Mouse (Mus musculus) CH12.LX (cell line): ENCODE measurements around the gene Pkd1l2.

Source experiments
- EP300 ChIP-seq: IDR thresholded peaks from 2 replicates; pipeline ENCODE4 v1.6.1; 2011; ENCODE audit warnings: low read length, improper control_type of control experiment
- POLR2A ChIP-seq: IDR thresholded peaks from 2 replicates; pipeline ENCODE4 v1.6.1; 2011; ENCODE audit warnings: low read depth, mild to moderate bottlenecking, improper control_type of control experiment, low read length

GRCm38 (mm10) chr8:116954415-116954814 is 127.8 kb downstream of the Pkd1l2 start:
- TF ChIP-seq POLR2A (no peak), EP300 (no peak)
